Mouse (Mus musculus): ENCODE results near the gene Btbd9.

- TF ChIP-seq CTCF (IDR thresholded peaks at IDR 0.05; ENCODE audit: low read depth, low read length) = no peak
- TF ChIP-seq POLR2A (IDR thresholded peaks at IDR 0.05; ENCODE audit: insufficient read depth, low read length) = no peak
Observed at GRCm38 (mm10) chr17:30452363-30452762, 123.9 kb downstream of the Btbd9 start.
